Mouse (Mus musculus): ENCODE data around the gene Edrf1. TPM values are rescaled to one million over a fixed set of nuclear protein-coding genes. Genes with fewer than 3 reads are reported as not detected.

Edrf1 gene
- polyA plus RNA-seq (2012; rRNA removed), result 22.9 and 25.8 TPM in 2 replicates

- peak; percentile 99 for DNase-seq (ENCODE audit: low read depth)
- no peak for TF ChIP-seq CTCF (IDR thresholded peaks at IDR 0.05; ENCODE audit: borderline replicate concordance, extremely low read depth, insufficient read depth, insufficient read length)
- TF ChIP-seq POLR2A (IDR thresholded peaks at IDR 0.05; ENCODE audit: borderline replicate concordance, extremely low read depth, insufficient read depth, insufficient read length, poor library complexity, severe bottlenecking), result peak; percentile 48; the same call in 1 of the 2 replicates
These were observed at the start of gene Edrf1 for GRCm38 (mm10) chr7:133637361-133638305. Edrf1 (plus strand) TSS chr7:133637543.

- TF ChIP-seq CTCF (IDR thresholded peaks at IDR 0.05; ENCODE audit: borderline replicate concordance, extremely low read depth, insufficient read depth, insufficient read length), result no peak
- no peak for TF ChIP-seq POLR2A (IDR thresholded peaks at IDR 0.05; ENCODE audit: borderline replicate concordance, extremely low read depth, insufficient read depth, insufficient read length, poor library complexity, severe bottlenecking)
- DNase-seq (ENCODE audit: low read depth), result no peak
These were observed 45.6 kb upstream of the Edrf1 start for GRCm38 (mm10) chr7:133591750-133592149.

GRCm38 (mm10) chr7:133600558-133600957 is 36.8 kb upstream of the Edrf1 start:
- no peak for DNase-seq (ENCODE audit: low read depth)
- no peak for TF ChIP-seq POLR2A (IDR thresholded peaks at IDR 0.05; ENCODE audit: borderline replicate concordance, extremely low read depth, insufficient read depth, insufficient read length, poor library complexity, severe bottlenecking)

- no peak for TF ChIP-seq CTCF (IDR thresholded peaks at IDR 0.05; ENCODE audit: borderline replicate concordance, extremely low read depth, insufficient read depth, insufficient read length)
- no peak for TF ChIP-seq POLR2A (IDR thresholded peaks at IDR 0.05; ENCODE audit: borderline replicate concordance, extremely low read depth, insufficient read depth, insufficient read length, poor library complexity, severe bottlenecking)
- DNase-seq (ENCODE audit: low read depth), result no peak
These were observed 35.3 kb upstream of the Edrf1 start, which contains the start of gene Tex36 for GRCm38 (mm10) chr7:133602058-133602457. Tex36 (minus strand) TSS chr7:133602158.

- DNase-seq (ENCODE audit: low read depth), result no peak
- TF ChIP-seq POLR2A (IDR thresholded peaks at IDR 0.05; ENCODE audit: borderline replicate concordance, extremely low read depth, insufficient read depth, insufficient read length, poor library complexity, severe bottlenecking) (no peak), CTCF (IDR thresholded peaks at IDR 0.05; ENCODE audit: borderline replicate concordance, extremely low read depth, insufficient read depth, insufficient read length) (no peak)
These were observed 34.2 kb upstream of the Edrf1 start for GRCm38 (mm10) chr7:133603156-133603555.

- DNase-seq (ENCODE audit: low read depth), result no peak
- TF ChIP-seq CTCF (IDR thresholded peaks at IDR 0.05; ENCODE audit: borderline replicate concordance, extremely low read depth, insufficient read depth, insufficient read length) (no peak), POLR2A (IDR thresholded peaks at IDR 0.05; ENCODE audit: borderline replicate concordance, extremely low read depth, insufficient read depth, insufficient read length, poor library complexity, severe bottlenecking) (no peak)
These were observed 32.8 kb upstream of the Edrf1 start for GRCm38 (mm10) chr7:133604427-133605081.

- no peak for TF ChIP-seq CTCF (IDR thresholded peaks at IDR 0.05; ENCODE audit: borderline replicate concordance, extremely low read depth, insufficient read depth, insufficient read length)
- TF ChIP-seq POLR2A (IDR thresholded peaks at IDR 0.05; ENCODE audit: borderline replicate concordance, extremely low read depth, insufficient read depth, insufficient read length, poor library complexity, severe bottlenecking), result no peak
- peak; percentile 64 for DNase-seq (ENCODE audit: low read depth)
These were observed 30.0 kb upstream of the Edrf1 start for GRCm38 (mm10) chr7:133607331-133607730.

GRCm38 (mm10) chr7:133607883-133608575 is 29.3 kb upstream of the Edrf1 start:
- peak; percentile 48 for DNase-seq (ENCODE audit: low read depth)
- no peak for TF ChIP-seq CTCF (IDR thresholded peaks at IDR 0.05; ENCODE audit: borderline replicate concordance, extremely low read depth, insufficient read depth, insufficient read length)
- TF ChIP-seq POLR2A (IDR thresholded peaks at IDR 0.05; ENCODE audit: borderline replicate concordance, extremely low read depth, insufficient read depth, insufficient read length, poor library complexity, severe bottlenecking), result no peak

- peak; percentile 73 for DNase-seq (ENCODE audit: low read depth)
- TF ChIP-seq POLR2A (IDR thresholded peaks at IDR 0.05; ENCODE audit: borderline replicate concordance, extremely low read depth, insufficient read depth, insufficient read length, poor library complexity, severe bottlenecking), result no peak
- no peak for TF ChIP-seq CTCF (IDR thresholded peaks at IDR 0.05; ENCODE audit: borderline replicate concordance, extremely low read depth, insufficient read depth, insufficient read length)
These were observed 28.6 kb upstream of the Edrf1 start for GRCm38 (mm10) chr7:133608631-133609340.

- TF ChIP-seq CTCF (IDR thresholded peaks at IDR 0.05; ENCODE audit: borderline replicate concordance, extremely low read depth, insufficient read depth, insufficient read length) (no peak), POLR2A (IDR thresholded peaks at IDR 0.05; ENCODE audit: borderline replicate concordance, extremely low read depth, insufficient read depth, insufficient read length, poor library complexity, severe bottlenecking) (no peak)
- DNase-seq (ENCODE audit: low read depth), result peak; percentile 84
These were observed 27.8 kb upstream of the Edrf1 start for GRCm38 (mm10) chr7:133609585-133609984.
